Comparison of ENCODE assay signal across 35 mouse cellular contexts in the genomic region with DNA sequence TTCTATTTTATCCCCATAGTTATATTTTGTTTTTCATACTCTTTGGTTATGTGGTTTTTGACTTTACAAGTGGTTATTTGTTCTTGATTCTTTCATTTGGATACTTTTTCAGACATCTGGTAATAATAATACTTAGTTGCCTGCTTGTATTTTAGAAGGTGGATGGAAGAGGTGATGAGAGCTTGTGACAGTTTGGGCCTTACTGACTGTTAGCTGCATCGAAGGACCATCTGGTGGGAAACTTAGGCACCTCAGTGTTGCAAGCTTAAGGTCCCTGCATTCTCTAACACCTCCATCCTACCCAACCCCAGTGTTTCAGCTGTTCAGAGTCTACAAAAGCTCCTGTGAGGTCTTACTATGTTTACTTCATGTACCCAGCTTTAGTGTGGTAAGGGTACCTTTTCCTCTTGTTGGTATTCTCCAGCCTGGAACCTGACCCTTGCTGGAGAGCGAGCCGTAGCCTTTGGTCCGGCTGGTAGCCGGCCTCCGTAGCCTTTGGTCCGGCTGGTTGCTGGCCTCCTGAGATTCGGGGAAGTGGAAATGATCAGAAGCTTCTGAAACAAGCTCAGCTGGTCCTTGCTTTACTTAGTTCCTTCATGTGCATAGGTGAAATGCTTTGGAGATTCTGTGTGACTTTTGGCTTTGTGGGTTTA. TPM values are rescaled to one million over a fixed set of nuclear protein-coding genes. Genes with fewer than 3 reads are reported as not detected.
DNase-seq lines count a peak whose midpoint lies in the region; ATAC-seq and TF ChIP-seq lines count a peak whose summit lies in the region.
"Had no signal": no experiment of that assay in that cellular context is flagged by ENCODE, and none has a peak within 500 bp of the region (broad histone marks: within the 10 kb centered on the region; RNA-seq: fewer than 3 reads in every experiment).

No protein-coding gene starts in this region.

- TF ChIP-seq POLR2A in kidney, adult 2 months (IDR thresholded peaks at IDR 0.05; ENCODE audit: low read depth, low read length) = no peak

- TF ChIP-seq CTCF in kidney, adult 2 months (conservative IDR thresholded peaks at IDR 0.05; ENCODE audit: insufficient read depth, insufficient read length, low read depth, low read length) = no peak
- TF ChIP-seq CTCF in liver, postnatal 0 days (IDR thresholded peaks at IDR 0.05; ENCODE audit: low read depth) = no peak

- no peaks in the 10 kb centered on the region for H3K9me3 ChIP-seq in kidney, embryonic 15.5 days (replicated peaks)
- H3K9me3 ChIP-seq in liver, postnatal 0 days (ENCODE audit: low read length) = no peaks in the 10 kb centered on the region
- H3K9me3 ChIP-seq: heart, embryonic 13.5 days; limb, embryonic 15.5 days; megakaryocyte, embryonic 14.5 days; midbrain, embryonic 12.5 days had no signal

- H3K4me3 ChIP-seq in kidney, adult 2 months (ENCODE audit: insufficient read depth, low read depth, low read length) = no peak overlapping the region
- H3K4me3 ChIP-seq in kidney, embryonic 15.5 days (replicated peaks) = no peak overlapping the region
- no peak overlapping the region for H3K4me3 ChIP-seq in liver, postnatal 0 days (ENCODE audit: low read depth, low read length)
- H3K4me3 ChIP-seq: heart, embryonic 13.5 days; layer of hippocampus, adult 2 months; left cerebral cortex, adult 2 months; limb, embryonic 15.5 days; megakaryocyte, embryonic 14.5 days; midbrain, embryonic 12.5 days had no signal

- H3K9ac ChIP-seq in kidney, embryonic 15.5 days = no peak overlapping the region
- H3K9ac ChIP-seq in liver, postnatal 0 days (replicated peaks) = no peak overlapping the region
- H3K9ac ChIP-seq: heart, embryonic 13.5 days; limb, embryonic 15.5 days; midbrain, embryonic 12.5 days had no signal

- H3K36me3 ChIP-seq in kidney, adult 2 months (ENCODE audit: control insufficient read depth, insufficient read depth, low read length) = no peaks in the 10 kb centered on the region
- peaks cover 3% of the 10 kb centered on the region; the same call in 1 of the 2 replicates for H3K36me3 ChIP-seq in kidney, embryonic 15.5 days
- H3K36me3 ChIP-seq in liver, postnatal 0 days (replicated peaks; ENCODE audit: insufficient read depth, low read length) = peaks cover 3% of the 10 kb centered on the region; the same call in 1 of the 2 replicates
- H3K36me3 ChIP-seq: limb, embryonic 15.5 days had no signal

- TF ChIP-seq EP300 in liver, postnatal 0 days (IDR thresholded peaks at IDR 0.05; ENCODE audit: low read depth) = no peak

- no peak overlapping the region for H3K4me2 ChIP-seq in kidney, embryonic 15.5 days
- 0 out of 2 replicates have a peak overlapping the region, but pooled peaks have one; percentile 13 for H3K4me2 ChIP-seq in liver, postnatal 0 days (ENCODE audit: low read depth, low read length)
- H3K4me2 ChIP-seq: heart, embryonic 13.5 days; limb, embryonic 15.5 days; midbrain, embryonic 12.5 days had no signal

- 70% methylated on average over 8 of the region's 8 CpGs for WGBS in kidney, adult 2 months
- WGBS in kidney, embryonic 15.5 days = 86% methylated on average over 8 of the region's 8 CpGs
- WGBS in liver, postnatal 0 days (ENCODE audit: insufficient replicate concordance) = 70% methylated on average over 8 of the region's 8 CpGs

- no peak overlapping the region for H3K27ac ChIP-seq in kidney, adult 2 months (ENCODE audit: insufficient read depth, low read depth, low read length)
- no peak overlapping the region for H3K27ac ChIP-seq in kidney, embryonic 15.5 days
- H3K27ac ChIP-seq in liver, postnatal 0 days (ENCODE audit: low read depth) = no peak overlapping the region
- H3K27ac ChIP-seq: heart, embryonic 13.5 days; layer of hippocampus, adult 2 months; left cerebral cortex, adult 2 months; limb, embryonic 15.5 days; midbrain, embryonic 12.5 days had no signal

- H3K4me1 ChIP-seq in kidney, adult 2 months (ENCODE audit: control insufficient read depth, insufficient read depth, low read length) = peaks cover 5% of the 10 kb centered on the region; the same call in 1 of the 2 replicates
- peaks cover 3% of the 10 kb centered on the region for H3K4me1 ChIP-seq in kidney, embryonic 15.5 days
- 0 out of 2 replicates have a peak, but pooled peaks cover 5% of the 10 kb centered on the region for H3K4me1 ChIP-seq in liver, postnatal 0 days (ENCODE audit: insufficient read depth)
- H3K4me1 ChIP-seq: heart, embryonic 13.5 days; limb, embryonic 15.5 days; midbrain, embryonic 12.5 days had no signal

- no peaks in the 10 kb centered on the region for H3K27me3 ChIP-seq in kidney, adult 2 months (replicated peaks; ENCODE audit: control insufficient read depth, insufficient read depth, low read length)
- H3K27me3 ChIP-seq in kidney, embryonic 15.5 days = no peaks in the 10 kb centered on the region
- H3K27me3 ChIP-seq in liver, postnatal 0 days (ENCODE audit: insufficient read depth, low read length) = no peaks in the 10 kb centered on the region
- H3K27me3 ChIP-seq: heart, embryonic 13.5 days; limb, embryonic 15.5 days; megakaryocyte, embryonic 14.5 days; midbrain, embryonic 12.5 days had no signal

- intact Hi-C loops in heart, postnatal 10 days (cut with DNase I) = no loop called here

- peak; percentile 35 for DNase-seq in kidney, adult 2 months
- no peak for DNase-seq in liver, postnatal 0 days
- DNase-seq in liver = no peak
- peak; percentile 66 for DNase-seq in fibroblast of lung, adult 2 months (ENCODE audit: low read depth)
- DNase-seq in heart, postnatal 10 days = no peak
- no peak for DNase-seq in thymus, postnatal 14 days
- DNase-seq: adrenal gland, adult 2 months; adrenal gland, postnatal 36 days; cerebellum, adult 2 months; cerebellum, postnatal 14 days; heart, postnatal 14 days; kidney, adult 18-20 months; kidney, postnatal 14 days; lung, postnatal 36 days; thymus, postnatal 25 days had no signal

- ATAC-seq in kidney, embryonic 15.5 days (replicated peaks; ENCODE audit: low FRiP score) = no peak
- ATAC-seq in liver, postnatal 0 days = no peak
- ATAC-seq: forebrain, embryonic 14.5 days; hindbrain, embryonic 16.5 days had no signal

RNA-seq across cellular contexts. Expression of gene Gm11437, which starts 23.4 kb away (rescaled TPM):
- polyA plus RNA-seq in kidney, adult 2 months (2012; rRNA removed) = not detected in 2 replicates
- polyA plus RNA-seq in kidney, embryonic 15.5 days (2015; fragmentation: Nextera tagmentation; extraction: Ambion mirVana) = 0.12 TPM in 1 of 2 replicates, not detected in the other
- polyA plus RNA-seq in liver, postnatal 0 days (2015; fragmentation: Nextera tagmentation; extraction: Ambion mirVana) = 0.14 TPM in 1 of 2 replicates, not detected in the other
- total RNA-seq in heart, postnatal 10 days (2021) = not detected
- total RNA-seq: adrenal gland, adult 2 months; adrenal gland, postnatal 36 days; gastrocnemius, adult 8-10 months; heart, adult 8-10 months; heart, postnatal 14 days; layer of hippocampus, adult 2 months; layer of hippocampus, postnatal 14 days; left cerebral cortex, adult 2 months; left cerebral cortex, postnatal 25 days had no signal
- polyA plus RNA-seq: adrenal gland, adult 2 months; cerebellum, adult 2 months; cortical plate, adult 2 months; forebrain, embryonic 14.5 days; frontal cortex, adult 2 months; heart, embryonic 13.5 days; hindbrain, embryonic 11.5 days; limb, embryonic 15.5 days; liver, embryonic 16.5 days; lung, embryonic 16.5 days; midbrain, embryonic 12.5 days; stomach, embryonic 14.5 days; testis, adult 2 months had no signal

Comparison
In these comparisons a context has a peak if more than half of its experiments do, and no peak if none do; other contexts are left out.
1. DNase-seq: peak in kidney, adult 2 months (single experiment) and fibroblast of lung, adult 2 months (single experiment); none in liver, postnatal 0 days (single experiment), liver (single experiment), heart, postnatal 10 days (0 of 2) and thymus, postnatal 14 days (single experiment).